Mouse (Mus musculus) kidney, adult 11 months (tissue): ENCODE measurements around the gene Prss38.
A peak's percentile ranks its signal among the peaks of the same experiment; 100 is the strongest.
"Not testable (repeated sequence)": the region's sequence is repeated elsewhere in the genome, so short reads cannot be mapped to it uniquely, and the experiment has no call there.

ENCODE experiments used
- DNase-seq: peaks from one replicate; pipeline ENCODE4 v3.0.0; 2022

Gene Prss38

DNA sequence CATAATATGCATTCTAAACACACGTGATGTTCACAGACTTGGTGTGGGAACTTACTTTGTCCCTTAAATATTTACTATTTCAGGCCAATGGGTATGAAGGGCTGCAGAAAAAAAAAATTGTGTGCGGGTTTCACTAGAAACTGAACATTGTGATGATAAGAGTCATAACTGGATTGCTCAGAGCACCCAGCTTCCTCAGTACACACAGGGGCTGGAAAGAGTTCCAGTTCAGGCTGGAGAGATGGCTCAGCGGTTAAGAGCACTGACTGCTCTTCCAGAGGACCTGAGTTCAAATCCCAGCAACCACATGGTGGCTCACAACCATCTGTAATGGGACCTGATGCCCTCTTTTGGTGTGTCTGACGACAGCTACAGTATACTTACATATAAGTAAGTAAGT lies 7.5 kb downstream of the Prss38 start:
- DNase-seq: not testable (repeated sequence)

DNA sequence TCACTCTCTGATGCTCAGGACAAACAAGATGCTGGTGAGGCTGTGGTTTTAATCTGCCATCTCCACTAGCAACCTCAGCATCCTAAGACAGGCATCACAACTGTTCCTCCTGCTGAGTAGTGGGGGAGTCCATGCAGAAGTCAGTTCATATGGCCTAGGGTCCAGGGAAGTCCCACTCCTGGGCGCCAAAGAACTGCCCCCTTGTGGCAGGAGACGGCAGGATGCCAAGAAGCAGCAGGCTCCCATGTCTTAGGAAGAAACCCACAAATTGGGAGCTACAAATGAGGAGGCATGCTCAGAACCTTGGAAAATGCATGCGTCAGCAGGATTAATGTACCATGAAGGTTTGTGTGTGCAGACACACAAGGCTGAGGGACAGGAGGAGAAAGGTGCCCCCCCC lies 8.8 kb downstream of the Prss38 start:
- no peak for DNase-seq

DNA sequence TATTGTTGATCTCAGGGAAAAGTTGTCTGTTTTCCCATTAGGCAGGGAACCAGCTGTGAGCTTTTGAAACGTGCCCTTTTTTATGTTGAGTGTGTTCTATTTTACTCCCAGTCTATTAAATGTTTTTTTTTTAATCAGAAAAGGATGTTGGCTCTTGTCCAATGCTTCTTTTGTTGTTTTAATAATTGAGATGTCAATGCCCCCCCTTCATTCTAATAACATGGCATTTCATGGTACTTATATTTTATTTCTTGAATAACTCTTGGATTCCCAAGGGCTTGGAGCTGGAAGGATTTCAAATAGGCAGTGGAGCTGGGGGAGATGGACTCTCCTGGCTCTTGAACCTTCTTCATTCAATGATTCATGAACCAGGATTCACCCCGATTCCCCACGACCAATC lies 9.4 kb downstream of the Prss38 start:
- DNase-seq: no peak

DNA sequence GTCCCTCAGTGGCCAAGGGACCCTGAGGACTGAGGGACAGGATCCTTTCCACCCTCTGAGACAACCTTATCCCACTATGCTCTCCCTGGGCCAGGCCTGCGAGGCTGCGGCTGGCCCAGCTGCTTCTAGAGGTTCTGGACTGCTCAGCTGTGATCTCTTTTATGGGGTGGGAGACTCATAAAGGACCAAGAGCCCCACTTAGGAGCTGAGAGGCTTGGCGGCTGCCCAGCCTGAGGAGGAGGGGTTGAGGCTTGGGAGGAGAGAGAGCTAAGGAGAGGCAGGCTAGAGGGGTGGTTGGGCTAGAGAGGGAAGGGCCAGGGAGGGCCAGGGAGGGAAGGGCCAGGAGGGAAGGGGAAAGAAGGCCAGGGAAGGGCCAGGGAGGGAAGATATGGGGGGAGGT lies 11.0 kb downstream of the Prss38 start:
- no peak for DNase-seq

DNA sequence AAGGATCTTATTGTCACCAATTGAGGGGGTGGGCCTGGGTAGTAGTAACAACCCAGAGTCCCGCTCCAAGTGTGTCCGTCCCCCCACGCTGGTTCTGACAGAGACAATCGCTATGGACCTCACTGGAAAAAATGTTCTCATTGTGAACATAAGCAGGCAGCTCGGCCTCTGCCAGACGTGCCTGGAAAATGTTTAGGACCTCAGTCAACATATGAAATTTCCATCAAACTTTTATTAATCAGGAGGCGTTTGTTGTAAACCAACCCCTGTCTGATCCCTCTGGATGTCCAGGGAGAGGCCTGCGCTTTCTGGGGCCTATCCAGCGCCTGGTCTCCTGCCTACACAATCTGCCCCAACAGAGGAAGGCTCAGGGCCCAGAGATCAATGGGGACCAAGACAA lies 11.4 kb downstream of the Prss38 start:
- DNase-seq: no peak

GRCm38 (mm10) chr11:59361291-59361690 lies 14.2 kb downstream of the Prss38 start:
- DNase-seq: no peak

- DNase-seq: no peak
Observed at GRCm38 (mm10) chr11:59356874-59357289, 18.6 kb downstream of the Prss38 start.

DNA sequence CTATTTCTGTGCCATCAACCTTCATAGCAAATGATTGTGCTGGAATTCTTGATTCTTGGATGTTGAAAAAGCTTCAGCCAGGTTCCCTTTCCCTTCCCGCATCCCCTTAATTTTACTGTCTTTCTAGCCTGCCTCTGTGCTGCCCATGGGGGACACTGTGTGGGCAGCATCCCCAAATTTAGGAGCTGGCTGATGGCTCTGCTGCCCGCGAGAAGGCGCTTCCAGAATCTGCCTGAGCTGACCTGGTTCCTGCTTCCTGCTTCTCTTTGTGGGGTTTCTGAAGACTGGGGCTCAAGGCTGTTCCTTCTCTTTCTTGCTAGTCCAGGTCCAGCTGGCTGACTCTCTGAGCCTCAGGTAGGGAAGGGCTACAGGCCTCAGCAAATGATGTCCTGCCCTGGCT lies 20.7 kb downstream of the Prss38 start:
- DNase-seq: no peak

DNA sequence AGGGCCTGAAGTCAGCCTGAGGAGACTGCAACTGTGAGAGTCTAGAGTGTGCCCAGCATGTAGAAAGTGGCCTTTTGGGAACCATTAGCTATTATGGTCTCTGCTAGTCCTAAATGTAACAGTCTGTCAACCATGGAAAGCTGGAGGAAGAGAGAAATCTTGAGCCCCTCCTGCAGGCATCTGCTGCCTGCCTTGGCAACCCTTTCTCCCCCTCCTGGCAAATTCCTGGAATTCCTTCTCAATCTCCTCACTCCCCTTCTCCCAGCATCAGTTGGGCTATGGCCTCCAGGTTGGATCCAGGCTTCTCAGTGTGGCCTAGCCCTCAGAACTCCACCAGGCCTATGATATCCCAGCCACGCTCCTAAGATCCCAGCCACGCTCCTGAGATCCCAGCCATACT lies 25.1 kb downstream of the Prss38 start:
- no peak for DNase-seq

GRCm38 (mm10) chr11:59346166-59346910 lies 29.1 kb downstream of the Prss38 start:
- DNase-seq: peak; percentile 7

DNA sequence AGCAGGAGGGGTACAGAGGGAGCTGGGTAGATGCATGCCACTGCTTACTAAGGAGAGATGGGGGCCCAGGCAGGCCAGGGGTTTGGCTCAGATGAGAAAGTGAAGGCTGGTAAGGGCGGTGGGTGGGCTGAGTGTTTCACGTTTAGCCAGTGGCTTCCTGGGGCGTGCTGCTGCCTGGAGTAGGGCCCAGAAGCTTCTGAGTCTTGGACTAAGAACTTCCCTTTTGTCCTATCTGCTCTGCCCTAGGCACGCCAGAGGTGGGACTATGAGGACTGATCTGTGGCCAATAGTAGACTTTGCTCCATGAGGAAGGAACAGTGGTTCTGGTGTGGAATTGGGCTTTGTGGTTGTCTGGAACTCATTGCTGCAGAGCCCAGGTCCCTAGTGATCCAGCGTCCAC lies 32.5 kb downstream of the Prss38 start:
- DNase-seq: no peak

- no peak for DNase-seq
Observed at GRCm38 (mm10) chr11:59338736-59339120, 36.7 kb downstream of the Prss38 start.

DNA sequence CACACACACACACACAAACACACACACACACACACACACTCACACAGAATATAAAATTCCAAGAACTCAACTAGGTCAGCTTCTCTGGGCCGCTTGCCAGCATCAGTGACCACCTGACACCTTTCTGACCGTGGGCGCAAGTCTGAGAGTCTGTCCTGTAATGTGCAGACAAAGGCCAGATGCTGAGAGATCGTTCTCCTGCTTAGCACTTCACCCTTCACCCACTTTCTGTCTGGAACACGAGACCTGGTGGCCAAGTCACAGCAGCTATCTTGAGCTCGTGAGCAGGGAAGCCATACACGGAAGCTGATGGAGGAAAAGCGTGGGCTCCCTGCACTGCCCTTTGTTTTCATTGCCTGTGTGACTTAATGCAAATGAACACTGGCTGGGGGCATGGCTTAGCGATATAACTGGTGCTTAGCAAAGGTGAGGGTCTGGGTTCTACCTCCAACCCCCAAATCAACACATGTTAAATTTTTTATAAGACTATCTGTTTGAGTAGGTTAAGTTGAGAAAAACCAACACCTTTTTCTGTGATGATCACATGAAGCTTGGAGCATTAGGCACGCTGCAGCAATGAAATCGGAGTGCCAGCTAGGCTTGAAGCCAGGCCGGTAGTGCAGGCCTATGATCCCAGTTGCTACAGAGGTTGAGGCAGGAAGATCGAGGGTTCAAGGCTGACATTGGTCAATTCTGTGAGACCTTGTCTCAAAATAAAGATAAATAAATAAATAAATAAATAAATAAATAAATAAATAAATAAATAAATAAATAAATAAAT lies 37.3 kb downstream of the Prss38 start:
- peak; percentile 47 for DNase-seq

DNA sequence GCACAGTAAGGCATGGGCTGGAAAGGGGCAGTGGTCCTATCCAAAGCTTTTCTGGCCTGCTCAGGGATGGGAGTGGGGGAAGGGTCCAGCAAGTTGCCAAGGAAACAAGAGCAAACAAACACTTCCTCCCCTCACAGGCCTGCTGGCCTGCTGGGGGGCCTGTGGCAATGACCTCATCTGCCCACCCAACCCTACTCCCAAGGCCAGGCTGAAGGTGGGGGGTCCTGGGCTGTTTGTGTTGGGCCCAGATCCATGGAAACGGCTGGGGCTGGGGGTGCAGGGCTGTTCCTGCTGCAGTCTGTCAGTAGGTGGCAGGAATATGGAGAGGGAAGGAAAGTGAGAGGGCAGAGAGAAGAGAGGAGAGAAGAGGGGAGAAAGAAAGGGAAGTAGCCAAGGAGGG lies 39.1 kb downstream of the Prss38 start:
- DNase-seq: no peak

GRCm38 (mm10) chr11:59335942-59336341 lies 39.5 kb downstream of the Prss38 start:
- no peak for DNase-seq

- DNase-seq: no peak
Observed at GRCm38 (mm10) chr11:59335150-59335549, 40.3 kb downstream of the Prss38 start.

GRCm38 (mm10) chr11:59332938-59333337 lies 42.5 kb downstream of the Prss38 start:
- DNase-seq: no peak

DNA sequence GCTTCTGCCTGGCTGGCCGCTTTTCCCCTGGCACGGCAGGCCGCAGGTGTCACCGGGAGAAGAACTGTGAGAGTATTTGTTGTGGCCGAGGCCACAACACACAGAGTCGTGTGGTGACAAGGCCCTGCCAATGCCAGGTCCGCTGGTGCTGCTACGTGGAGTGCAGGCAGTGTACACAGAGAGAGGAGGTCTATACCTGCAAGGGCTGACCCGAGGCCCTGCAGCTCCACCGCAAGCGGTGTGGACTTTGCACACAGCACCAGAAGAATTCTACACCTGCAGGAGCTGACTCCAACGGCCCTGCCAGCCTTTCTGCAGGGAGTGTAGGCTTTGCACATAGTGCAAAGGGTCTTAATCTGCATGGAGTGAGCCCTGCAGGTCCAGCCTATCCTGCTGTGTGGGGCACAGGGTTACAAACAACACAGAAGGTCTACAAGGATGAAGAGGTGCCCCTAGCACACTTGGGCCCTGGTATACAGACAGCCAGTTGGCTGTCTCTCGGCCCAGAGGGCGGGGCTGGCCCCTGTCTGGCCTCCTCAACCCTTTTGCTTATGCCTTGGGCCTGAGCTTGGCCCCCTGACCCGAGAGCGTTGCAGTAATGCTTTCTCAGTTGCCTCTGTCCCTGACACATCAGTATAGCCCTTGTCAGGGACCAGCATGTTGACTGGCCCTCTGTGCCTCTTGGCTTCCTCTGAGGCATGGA lies 44.1 kb downstream of the Prss38 start:
- no peak for DNase-seq

GRCm38 (mm10) chr11:59330560-59330959 lies 44.9 kb downstream of the Prss38 start:
- peak; percentile 45 for DNase-seq

DNA sequence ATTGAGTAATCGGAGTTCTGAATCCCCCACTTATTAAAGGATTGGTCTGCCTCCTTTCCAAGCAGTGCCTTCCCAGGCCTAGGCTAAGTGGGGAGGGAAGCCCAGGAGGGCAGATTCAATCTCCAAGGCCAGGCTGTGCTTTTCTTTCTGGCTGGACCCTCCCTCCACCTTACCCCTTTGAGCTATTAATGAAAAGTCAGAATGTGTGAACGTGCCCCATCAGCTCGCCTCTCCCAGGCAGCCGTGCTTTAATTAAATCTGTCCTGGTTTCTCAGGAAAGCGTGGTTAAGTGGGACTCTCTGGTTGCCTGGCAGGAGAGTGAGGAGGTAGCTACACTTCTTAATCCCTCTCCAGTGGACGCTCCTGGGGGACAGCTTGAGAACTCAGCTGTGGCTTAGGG lies 45.8 kb downstream of the Prss38 start:
- no peak for DNase-seq

GRCm38 (mm10) chr11:59327625-59328024 lies 47.8 kb downstream of the Prss38 start:
- no peak for DNase-seq

GRCm38 (mm10) chr11:59324777-59325176 lies 50.7 kb downstream of the Prss38 start:
- no peak for DNase-seq

DNA sequence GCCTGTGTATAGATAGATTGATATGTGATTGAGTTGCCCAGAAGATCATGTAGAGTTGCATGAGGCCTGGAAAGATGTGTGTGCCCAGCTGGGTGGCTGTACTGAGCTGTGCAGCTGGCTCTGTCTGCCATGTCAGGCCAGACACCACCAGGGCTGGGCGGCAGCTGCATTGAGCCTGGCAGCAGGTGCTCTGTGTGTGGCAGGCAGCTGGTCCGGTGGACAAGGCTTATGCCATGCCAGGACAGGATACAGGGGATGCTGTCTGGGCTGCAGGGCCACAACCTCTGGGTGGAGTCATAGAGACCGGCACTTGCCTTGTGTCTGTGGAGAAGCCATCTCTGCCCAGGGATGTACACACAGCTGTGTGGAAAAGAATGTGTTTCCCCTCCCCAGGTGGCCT lies 52.5 kb downstream of the Prss38 start:
- DNase-seq: no peak
